Mouse (Mus musculus) gastrocnemius, adult 18-20 months (tissue): Measurements from ENCODE around the gene Ttc36. TPM values are rescaled to one million over a fixed set of nuclear protein-coding genes. Genes with fewer than 3 reads are reported as not detected.
A peak's percentile ranks its signal among the peaks of the same experiment; 100 is the strongest.

Experiments used
- DNase-seq: peaks from one replicate; pipeline ENCODE4 v3.0.0; 2021; ENCODE audit warnings: low spot score
- long read RNA-seq, 2 experiments: library from polyadenylated mRNA; stranded (forward); transcript quantifications; one replicate each; pipeline ENCODE4 v2.0.0; 2021
- total RNA-seq, 2 experiments: library from RNA; stranded (reverse); gene quantifications; 2 replicates each; pipeline ENCODE4 v1.2.3; 2021

Gene Ttc36
- under 1 TPM in 1 of 2 experiments, not detected in 1; 0.80 TPM for total RNA-seq
- long read RNA-seq, experiment 1 = 0 reads
- long read RNA-seq, experiment 2 = 0 reads

DNA sequence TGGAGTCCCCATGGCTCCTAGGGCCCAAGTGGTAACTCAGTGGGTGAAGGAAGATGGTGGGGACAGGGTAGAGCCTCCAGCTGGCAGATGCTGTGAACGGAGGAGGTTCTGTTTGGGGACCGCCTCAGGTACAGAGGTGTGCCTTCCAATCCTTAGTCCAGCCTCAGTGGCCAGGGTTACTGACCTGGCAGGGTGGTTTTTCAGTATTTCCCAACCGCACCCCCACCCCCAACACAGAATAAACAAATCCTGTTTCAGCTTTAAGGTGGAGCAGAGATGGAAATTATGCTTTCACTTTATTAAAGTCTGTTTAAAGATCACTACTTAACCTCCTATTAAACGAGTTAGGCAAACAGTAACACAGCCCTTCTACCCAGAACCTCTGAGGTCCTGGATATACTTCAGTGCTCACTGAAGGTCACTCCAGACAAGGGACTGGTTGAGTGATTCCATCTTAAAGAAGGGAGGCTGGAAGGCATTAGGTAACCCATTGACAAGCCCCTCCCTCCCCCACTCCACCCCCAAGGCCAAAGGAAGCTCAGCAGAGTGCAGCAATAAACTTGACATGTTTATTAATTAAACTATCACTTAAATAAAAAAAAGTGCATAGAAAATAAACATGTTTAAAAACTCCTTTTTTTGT, at the start of gene Ttc36:
Gene Ttc36 (minus strand): TSS at position 265 of the 643 bp plus-strand sequence.
- no peak for DNase-seq

DNA sequence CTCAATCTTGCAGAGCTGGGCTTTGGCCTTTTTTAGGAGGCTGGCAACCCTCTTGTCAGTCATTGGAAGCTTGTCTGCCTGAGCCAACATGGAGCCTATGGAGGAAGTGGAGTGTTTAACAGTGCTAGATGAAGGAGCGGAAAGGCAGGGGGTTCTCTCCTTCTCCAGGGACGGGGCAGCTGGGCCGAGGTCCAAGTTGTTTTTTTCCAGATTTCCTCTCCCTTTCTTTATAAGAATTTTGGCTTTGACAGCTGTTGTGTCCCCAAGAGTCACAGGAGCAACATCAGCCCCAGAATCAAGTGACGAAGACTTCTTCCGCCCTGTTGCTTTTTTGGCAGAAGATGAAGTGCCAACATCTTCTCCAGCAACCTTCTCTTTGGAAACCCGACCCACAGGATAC, 44.6 kb upstream of the Ttc36 start:
- no peak for DNase-seq

DNA sequence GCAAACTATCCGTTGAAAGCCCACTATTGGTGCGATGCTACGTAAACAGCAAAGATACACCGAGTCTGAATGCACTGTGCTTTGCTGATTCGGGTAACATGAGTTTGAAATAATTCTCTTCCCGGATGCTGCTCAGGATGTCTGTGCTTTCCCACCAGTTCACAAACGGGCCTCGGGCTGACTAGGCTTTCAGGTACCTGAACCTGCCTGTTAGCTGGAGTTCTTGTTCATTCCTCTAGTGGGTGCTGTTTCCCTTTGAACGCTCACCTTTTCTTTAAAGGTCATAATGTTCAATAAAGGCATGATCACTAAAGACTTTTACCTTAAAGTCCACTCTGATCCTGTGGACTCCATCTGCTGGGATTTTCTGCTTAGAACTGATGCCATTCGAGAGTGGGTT, 38.4 kb upstream of the Ttc36 start:
- DNase-seq = peak; percentile 42

- peak; percentile 81 for DNase-seq
These were observed 33.6 kb upstream of the Ttc36 start for GRCm38 (mm10) chr9:44836439-44836838.

- DNase-seq = no peak
These were observed 29.5 kb upstream of the Ttc36 start for GRCm38 (mm10) chr9:44832356-44832755.

DNA sequence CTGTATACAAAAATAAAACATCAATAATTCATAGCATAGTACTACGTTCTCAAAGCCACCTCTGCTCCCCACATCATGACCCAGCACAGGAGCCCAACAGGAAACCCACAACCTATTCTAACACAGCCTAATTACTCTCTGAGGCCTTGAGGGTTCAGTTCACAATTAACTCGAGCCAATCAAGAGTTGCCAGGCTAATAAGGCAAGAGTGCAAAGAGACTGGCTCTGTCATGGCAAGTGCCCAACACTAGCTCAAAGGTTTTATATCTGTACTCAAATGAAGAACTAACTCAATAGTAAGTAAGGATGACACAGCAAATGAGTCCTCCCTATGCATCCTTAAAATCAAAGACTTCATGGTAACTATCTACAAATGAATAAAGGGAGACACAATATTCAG, 27.6 kb upstream of the Ttc36 start:
- no peak for DNase-seq

DNA sequence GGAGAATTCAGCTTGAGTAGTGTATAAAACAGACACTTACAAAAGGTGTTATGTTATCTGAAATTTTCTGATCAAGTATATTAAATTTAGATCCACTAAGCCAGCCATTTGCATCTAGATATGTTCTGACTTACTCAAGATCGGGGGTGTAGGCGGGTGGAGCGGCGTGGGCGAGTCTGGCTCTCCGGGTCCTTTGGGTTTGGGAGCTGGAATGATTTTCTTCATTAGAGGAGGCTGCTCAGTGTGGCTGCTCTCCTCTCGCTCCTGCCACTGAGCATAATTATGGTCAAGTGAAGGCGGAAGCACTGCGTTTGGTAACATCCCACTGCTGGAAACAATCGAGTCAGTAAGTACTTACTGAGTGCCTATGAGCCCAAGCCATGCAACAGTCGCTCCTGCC, 26.1 kb upstream of the Ttc36 start:
- no peak for DNase-seq

DNA sequence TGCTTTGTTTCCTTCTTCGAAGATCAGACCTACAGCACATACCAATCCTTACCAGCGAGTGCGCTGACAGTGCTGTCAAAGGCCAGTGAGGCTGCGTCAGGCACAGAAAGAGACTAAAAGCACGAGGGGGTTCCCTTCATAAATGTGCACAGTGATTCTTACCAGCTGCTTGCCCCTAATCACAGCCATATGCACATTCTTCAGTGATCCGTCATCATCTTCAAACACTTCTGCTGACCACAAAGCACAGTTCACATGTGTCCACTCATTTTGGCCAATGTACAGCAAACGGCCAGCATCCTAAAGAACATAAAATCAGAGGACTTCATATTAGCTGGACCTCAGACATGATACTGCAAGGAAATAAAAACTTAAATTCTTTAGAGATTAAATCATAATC, 23.8 kb upstream of the Ttc36 start:
- DNase-seq = no peak

DNA sequence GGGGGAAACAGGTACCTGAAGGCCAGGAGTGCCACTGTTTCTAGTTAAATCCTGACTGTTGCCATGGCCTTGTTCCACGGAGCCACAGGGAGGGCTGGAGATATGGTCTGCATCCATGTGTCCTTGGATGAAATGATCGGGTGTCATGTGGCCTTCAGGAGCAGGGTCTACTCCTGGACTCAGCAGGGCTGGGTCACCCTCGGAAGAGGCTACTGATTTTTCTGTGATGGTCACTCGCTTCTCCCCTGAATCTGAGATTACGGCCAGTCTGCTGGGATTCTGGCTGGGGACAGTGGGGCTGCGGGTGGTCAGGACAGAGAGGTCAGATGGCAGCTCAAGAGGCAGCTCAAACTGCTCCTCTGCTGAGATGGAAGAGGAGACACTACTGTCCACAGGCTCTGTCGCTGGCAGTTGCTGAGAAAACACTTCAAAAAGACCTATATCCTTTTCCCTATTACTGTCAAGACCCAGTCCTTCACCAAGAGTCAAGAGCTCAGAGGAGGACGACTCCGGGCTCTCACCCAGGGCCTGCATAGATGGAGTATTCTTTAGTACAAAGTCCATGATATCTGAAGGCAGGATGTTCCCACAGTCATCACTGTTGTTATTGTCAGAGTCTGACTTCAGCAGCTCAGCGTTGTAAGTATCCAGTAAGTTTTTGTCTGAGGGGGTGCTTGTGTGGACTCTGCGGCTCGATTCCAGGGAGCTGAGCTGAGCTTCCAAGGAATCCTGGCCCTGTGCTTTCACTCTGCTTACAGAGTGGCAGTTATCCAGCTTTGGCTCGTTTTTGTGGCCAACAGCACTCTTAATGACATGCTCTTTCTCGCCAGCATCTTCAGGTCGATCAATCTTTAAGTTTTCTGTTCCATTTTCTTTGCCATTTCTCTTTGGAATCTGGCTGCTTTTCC, 17.3 kb upstream of the Ttc36 start:
- peak; percentile 34 for DNase-seq

DNA sequence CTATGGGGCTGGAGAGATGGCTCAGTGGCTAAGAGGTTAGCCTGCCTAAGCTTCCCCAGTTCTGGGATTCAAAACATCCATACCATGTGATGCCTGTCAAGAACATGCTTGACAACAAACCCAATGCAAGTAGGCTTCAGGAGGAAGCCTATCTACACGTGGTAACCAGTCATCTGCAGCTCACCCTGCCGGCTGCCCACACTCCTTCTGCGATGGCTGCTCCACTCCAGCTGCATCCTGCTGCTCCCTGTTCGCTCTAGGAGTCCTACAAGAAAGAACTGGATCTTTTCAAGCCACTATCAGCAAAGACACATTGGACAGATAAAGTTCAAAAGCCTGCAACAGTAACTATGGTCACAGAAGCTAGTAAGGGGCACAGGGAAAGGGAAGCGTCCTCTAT, 14.7 kb upstream of the Ttc36 start:
- DNase-seq = no peak

- no peak for DNase-seq
These were observed 11.3 kb upstream of the Ttc36 start for GRCm38 (mm10) chr9:44814179-44814578.

DNA sequence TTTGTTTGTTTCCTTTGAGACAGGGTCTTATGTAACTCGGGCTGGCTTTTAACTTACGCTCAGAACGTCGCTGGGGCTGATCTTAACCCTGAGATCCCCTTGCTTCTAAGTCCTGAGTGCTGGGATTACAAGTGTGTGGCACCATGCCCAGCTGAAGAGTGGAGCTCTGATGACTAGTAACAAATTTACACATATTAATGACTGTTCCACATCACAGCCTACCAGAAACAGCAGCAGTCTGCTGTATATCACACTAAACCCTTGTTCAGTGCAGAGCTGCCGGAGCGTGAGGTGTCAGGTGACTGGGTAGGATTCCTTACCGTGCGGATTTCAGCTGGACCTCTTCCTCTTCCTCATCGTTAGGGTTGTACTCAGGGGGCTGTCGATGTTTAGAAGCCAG, 7.4 kb upstream of the Ttc36 start:
- no peak for DNase-seq

- no peak for DNase-seq
These were observed 4.9 kb upstream of the Ttc36 start for GRCm38 (mm10) chr9:44807778-44808177.

GRCm38 (mm10) chr9:44807141-44807540, 4.3 kb upstream of the Ttc36 start:
- no peak for DNase-seq

- no peak for DNase-seq
These were observed 2.7 kb upstream of the Ttc36 start for GRCm38 (mm10) chr9:44805536-44805935.

DNA sequence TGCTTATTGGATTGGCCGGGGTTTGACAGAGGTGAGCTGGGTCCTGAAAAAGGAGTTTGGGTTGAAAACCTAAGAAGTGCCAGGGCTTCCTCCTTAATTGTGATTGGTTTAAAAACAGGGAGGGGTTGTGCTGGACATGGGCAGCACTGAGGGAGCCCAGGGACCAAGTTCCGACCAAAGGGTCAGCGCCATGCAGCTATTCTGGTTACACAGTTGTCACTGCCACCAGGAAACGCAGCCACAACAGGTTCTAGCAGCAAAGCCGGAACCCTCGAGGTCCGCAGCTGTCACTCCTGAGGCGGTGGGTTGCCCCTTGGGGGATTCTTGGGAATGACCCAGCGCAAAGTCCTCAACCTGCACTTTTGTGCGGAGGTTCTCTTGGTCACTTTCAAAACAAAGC, 1.8 kb upstream of the Ttc36 start:
- no peak for DNase-seq

DNA sequence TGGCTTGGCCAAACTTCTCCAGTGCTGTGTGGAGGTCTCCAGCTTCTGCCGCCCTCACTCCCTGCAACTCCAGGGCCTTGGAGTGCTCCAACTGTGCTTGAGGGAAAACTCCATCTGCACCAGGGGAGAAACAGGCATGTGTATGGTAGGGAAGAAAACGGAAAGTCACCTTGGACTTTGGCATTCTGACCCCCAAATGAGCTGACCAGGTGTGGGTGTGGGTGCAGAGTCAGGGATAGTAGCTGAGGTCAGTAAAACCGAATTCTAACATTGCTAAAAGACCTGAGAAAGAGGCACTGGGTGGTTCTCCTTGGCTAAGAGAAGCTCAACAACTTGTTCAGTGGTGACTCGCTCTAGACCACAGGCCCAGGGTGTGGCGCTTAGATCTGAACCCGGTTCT, 1.2 kb downstream of the Ttc36 start:
- no peak for DNase-seq

- DNase-seq = no peak
These were observed 2.9 kb downstream of the Ttc36 start for GRCm38 (mm10) chr9:44799958-44800324.

- peak; percentile 83 for DNase-seq
These were observed 3.5 kb downstream of the Ttc36 start, which contains the start of gene Tmem25 for GRCm38 (mm10) chr9:44799102-44799957. Tmem25 (minus strand) TSS chr9:44799307.

GRCm38 (mm10) chr9:44798298-44798697, 4.6 kb downstream of the Ttc36 start:
- DNase-seq = peak; percentile 69

- no peak for DNase-seq
These were observed 10.0 kb downstream of the Ttc36 start for GRCm38 (mm10) chr9:44792842-44793241.
